Mouse (Mus musculus): Measurements from ENCODE around the gene Smad3. TPM values are rescaled to one million over a fixed set of nuclear protein-coding genes. Genes with fewer than 3 reads are reported as not detected.

Gene Smad3
- polyA plus RNA-seq, 1 experiment from 2014 or later = 9.7 TPM

DNA sequence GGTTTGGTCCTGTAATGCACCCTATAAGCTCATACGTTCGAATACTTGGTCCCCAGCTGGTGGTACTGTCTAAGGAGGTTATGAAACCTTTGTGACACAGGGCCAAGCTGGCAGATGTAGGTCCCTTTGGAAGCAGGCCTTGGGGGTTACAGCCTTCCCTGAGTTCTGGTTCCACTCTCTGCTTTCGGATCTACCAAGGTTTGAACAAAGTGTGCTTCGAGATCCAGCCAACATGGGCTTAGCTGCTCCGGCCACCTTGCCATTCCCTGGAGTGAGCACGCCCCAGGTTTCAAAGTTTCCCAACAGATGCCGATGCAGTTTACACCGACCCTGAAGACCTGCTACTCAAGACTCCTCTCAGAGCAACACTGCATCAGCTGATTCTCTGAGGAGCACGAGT is 99.4 kb downstream of the Smad3 start:
- Histone ChIP-seq H3K27ac (ENCODE audit: low read depth, low read length) (no peak overlapping the region), H3K27me3 (ENCODE audit: control insufficient read depth, insufficient read depth, low read length) (no peaks in the 10 kb centered on the region), H3K9ac (ENCODE audit: low read depth, low read length) (no peak overlapping the region), H3K4me1 (ENCODE audit: control insufficient read depth, insufficient read depth, low read length) (peaks cover 42% of the 10 kb centered on the region), H3K4me3 (ENCODE audit: low read depth, low read length) (no peak overlapping the region), H3K36me3 (ENCODE audit: control insufficient read depth, insufficient read depth, low read length) (peaks cover 11% of the 10 kb centered on the region), H3K9me3 (replicated peaks; ENCODE audit: control insufficient read depth, low read length) (no peaks in the 10 kb centered on the region), H3K4me2 (no peak overlapping the region)
- no peak for ATAC-seq (replicated peaks; ENCODE audit: insufficient number of reproducible peaks, low FRiP score, low TSS enrichment)
- WGBS (ENCODE audit: insufficient replicate concordance) = 86% methylated on average over 9 of the region's 9 CpGs

DNA sequence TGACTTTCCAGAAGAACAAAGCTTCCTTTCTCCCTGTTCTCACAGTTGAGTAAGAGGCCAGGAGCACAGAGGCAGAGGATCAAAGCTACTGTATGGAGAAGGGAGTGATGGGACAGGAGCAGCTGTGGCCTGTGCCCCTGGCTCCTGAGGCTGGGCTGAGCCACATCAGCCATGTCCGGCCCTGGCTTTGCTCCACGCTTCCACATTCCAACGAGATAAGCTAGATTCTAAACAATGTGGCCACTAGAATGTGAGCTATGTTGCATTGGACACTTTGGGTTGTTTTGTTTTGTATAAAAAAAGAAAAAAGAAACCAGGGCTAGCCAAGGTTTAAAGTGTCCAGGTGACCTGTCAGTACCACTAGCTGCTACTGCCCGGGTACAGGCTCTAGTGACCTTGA is 100.6 kb downstream of the Smad3 start:
- Histone ChIP-seq H3K36me3 (ENCODE audit: control insufficient read depth, insufficient read depth, low read length) (peaks cover 11% of the 10 kb centered on the region), H3K27ac (ENCODE audit: low read depth, low read length) (peak overlapping the region; percentile 32), H3K4me1 (ENCODE audit: control insufficient read depth, insufficient read depth, low read length) (peaks cover 39% of the 10 kb centered on the region), H3K4me2 (no peak overlapping the region; the same call in 1 of the 2 replicates), H3K27me3 (ENCODE audit: control insufficient read depth, insufficient read depth, low read length) (no peaks in the 10 kb centered on the region), H3K9me3 (replicated peaks; ENCODE audit: control insufficient read depth, low read length) (no peaks in the 10 kb centered on the region), H3K9ac (ENCODE audit: low read depth, low read length) (no peak overlapping the region), H3K4me3 (ENCODE audit: low read depth, low read length) (no peak overlapping the region)
- 24% methylated on average over 4 of the region's 4 CpGs for WGBS (ENCODE audit: insufficient replicate concordance)
- no peak for ATAC-seq (replicated peaks; ENCODE audit: insufficient number of reproducible peaks, low FRiP score, low TSS enrichment)

DNA sequence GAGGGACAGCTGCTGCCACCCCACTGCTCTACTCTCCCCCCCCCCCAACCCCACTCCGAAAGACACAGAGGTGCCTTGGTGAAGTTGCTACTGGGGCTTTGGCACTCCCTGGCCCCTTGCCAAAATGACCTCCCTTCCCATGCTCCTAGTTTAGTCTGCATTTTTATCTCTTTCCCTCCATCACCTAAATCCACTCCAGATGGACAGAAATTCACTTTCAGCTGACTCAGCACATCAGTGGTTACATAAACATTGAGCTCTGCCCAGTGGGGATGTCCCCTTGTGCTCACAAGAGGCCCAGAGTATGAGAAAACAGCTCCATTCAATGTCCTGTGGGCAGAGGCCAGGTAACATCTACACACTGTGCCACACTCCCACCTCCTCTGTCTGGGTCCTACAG is 102.7 kb downstream of the Smad3 start:
- ATAC-seq (replicated peaks; ENCODE audit: insufficient number of reproducible peaks, low FRiP score, low TSS enrichment) = no peak
- H3K27me3 ChIP-seq (ENCODE audit: control insufficient read depth, insufficient read depth, low read length) = no peaks in the 10 kb centered on the region
- peaks cover 39% of the 10 kb centered on the region for H3K4me1 ChIP-seq (ENCODE audit: control insufficient read depth, insufficient read depth, low read length)
- no peak overlapping the region for H3K4me2 ChIP-seq
- WGBS (ENCODE audit: insufficient replicate concordance) = 55% methylated on average over 1 of the region's 1 CpGs
- peaks cover 9% of the 10 kb centered on the region for H3K36me3 ChIP-seq (ENCODE audit: control insufficient read depth, insufficient read depth, low read length)
- H3K9me3 ChIP-seq (replicated peaks; ENCODE audit: control insufficient read depth, low read length) = no peaks in the 10 kb centered on the region
- no peak overlapping the region for H3K27ac ChIP-seq (ENCODE audit: low read depth, low read length)
- H3K4me3 ChIP-seq (ENCODE audit: low read depth, low read length) = no peak overlapping the region
- H3K9ac ChIP-seq (ENCODE audit: low read depth, low read length) = peak overlapping the region; percentile 28; the same call in 1 of the 2 replicates

DNA sequence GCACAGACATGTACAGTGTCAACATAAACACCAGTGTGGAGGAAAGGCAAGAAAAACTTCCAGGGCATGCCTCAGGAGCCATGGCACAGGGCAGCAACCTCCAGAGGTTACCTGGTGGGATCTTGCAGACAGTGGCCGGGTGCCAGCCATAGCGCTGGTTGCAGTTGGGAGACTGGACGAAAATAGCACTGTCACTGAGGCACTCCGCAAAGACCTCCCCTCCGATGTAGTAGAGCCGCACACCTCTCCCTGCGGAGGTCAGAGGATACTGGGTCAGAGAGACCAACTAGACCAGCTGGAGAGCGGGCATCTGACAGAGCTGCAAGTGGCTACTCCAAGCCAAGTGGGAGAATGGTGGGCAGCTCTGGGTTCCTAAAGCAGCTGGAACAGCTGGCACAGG is 103.2 kb downstream of the Smad3 start:
- no peak overlapping the region for H3K27ac ChIP-seq (ENCODE audit: low read depth, low read length)
- H3K4me1 ChIP-seq (ENCODE audit: control insufficient read depth, insufficient read depth, low read length) = peaks cover 39% of the 10 kb centered on the region

DNA sequence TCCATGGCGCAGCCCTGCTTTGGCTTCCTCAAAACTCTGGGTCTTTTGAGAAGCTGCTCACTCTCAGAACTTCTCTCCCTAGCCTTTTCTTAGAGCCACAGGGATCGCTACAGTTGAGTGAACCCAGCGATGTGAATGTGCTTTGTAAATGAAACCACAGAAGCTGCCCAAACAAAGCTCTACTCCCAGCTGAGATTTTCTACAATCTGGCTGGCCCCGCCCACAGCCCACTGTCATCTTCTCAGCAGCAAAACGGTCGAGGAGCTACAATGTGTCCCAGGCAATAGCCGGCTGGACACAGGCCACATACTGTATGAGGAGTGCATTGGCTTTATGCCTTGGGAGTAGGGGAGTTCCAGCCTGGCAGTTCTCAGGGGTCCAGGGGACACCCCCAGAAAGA is 104.1 kb downstream of the Smad3 start:
- no peak overlapping the region for H3K27ac ChIP-seq (ENCODE audit: low read depth, low read length)
- ATAC-seq (replicated peaks; ENCODE audit: insufficient number of reproducible peaks, low FRiP score, low TSS enrichment) = no peak
- H3K9me3 ChIP-seq (replicated peaks; ENCODE audit: control insufficient read depth, low read length) = no peaks in the 10 kb centered on the region
- WGBS (ENCODE audit: insufficient replicate concordance) = 55% methylated on average over 7 of the region's 7 CpGs
- H3K36me3 ChIP-seq (ENCODE audit: control insufficient read depth, insufficient read depth, low read length) = peaks cover 21% of the 10 kb centered on the region
- no peak overlapping the region for H3K4me2 ChIP-seq
- no peaks in the 10 kb centered on the region for H3K27me3 ChIP-seq (ENCODE audit: control insufficient read depth, insufficient read depth, low read length)
- H3K4me3 ChIP-seq (ENCODE audit: low read depth, low read length) = no peak overlapping the region
- H3K9ac ChIP-seq (ENCODE audit: low read depth, low read length) = no peak overlapping the region
- peaks cover 39% of the 10 kb centered on the region for H3K4me1 ChIP-seq (ENCODE audit: control insufficient read depth, insufficient read depth, low read length)

More for the DNA sequence above, 103.2 kb downstream of the Smad3 start:
- Histone ChIP-seq H3K36me3 (ENCODE audit: control insufficient read depth, insufficient read depth, low read length) (peaks cover 13% of the 10 kb centered on the region), H3K27me3 (ENCODE audit: control insufficient read depth, insufficient read depth, low read length) (no peaks in the 10 kb centered on the region), H3K9ac (ENCODE audit: low read depth, low read length) (no peak overlapping the region), H3K4me2 (no peak overlapping the region), H3K9me3 (replicated peaks; ENCODE audit: control insufficient read depth, low read length) (no peaks in the 10 kb centered on the region), H3K4me3 (ENCODE audit: low read depth, low read length) (no peak overlapping the region)
- no peak for ATAC-seq (replicated peaks; ENCODE audit: insufficient number of reproducible peaks, low FRiP score, low TSS enrichment)
- 60% methylated on average over 8 of the region's 8 CpGs for WGBS (ENCODE audit: insufficient replicate concordance)

DNA sequence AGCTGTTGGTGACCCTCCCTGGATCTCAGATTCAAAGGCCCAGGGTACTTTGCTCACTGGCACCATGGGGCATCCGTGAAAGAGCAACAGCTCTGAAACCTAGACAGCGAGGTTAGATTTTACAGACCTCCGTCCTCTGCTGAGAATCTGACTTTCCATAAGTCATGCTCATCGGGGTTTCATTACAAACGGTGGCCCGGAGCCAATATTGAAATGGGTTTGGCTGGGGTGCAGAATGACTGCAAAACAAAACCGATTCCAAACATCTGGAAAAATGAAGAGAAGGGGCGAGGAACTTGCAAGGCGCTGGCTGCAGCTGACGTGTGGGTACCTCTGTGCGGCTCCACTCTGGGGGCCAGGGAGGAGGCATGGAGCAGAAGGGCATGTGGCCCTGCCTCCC is 106.2 kb downstream of the Smad3 start:
- H3K27me3 ChIP-seq (ENCODE audit: control insufficient read depth, insufficient read depth, low read length) = no peaks in the 10 kb centered on the region
- H3K4me1 ChIP-seq (ENCODE audit: control insufficient read depth, insufficient read depth, low read length) = peaks cover 28% of the 10 kb centered on the region
- peaks cover 27% of the 10 kb centered on the region for H3K36me3 ChIP-seq (ENCODE audit: control insufficient read depth, insufficient read depth, low read length)
- H3K4me2 ChIP-seq = no peak overlapping the region
- 89% methylated on average over 11 of the region's 11 CpGs for WGBS (ENCODE audit: insufficient replicate concordance)
- no peak overlapping the region for H3K27ac ChIP-seq (ENCODE audit: low read depth, low read length)
- no peaks in the 10 kb centered on the region for H3K9me3 ChIP-seq (replicated peaks; ENCODE audit: control insufficient read depth, low read length)
- no peak overlapping the region for H3K9ac ChIP-seq (ENCODE audit: low read depth, low read length)
- no peak overlapping the region for H3K4me3 ChIP-seq (ENCODE audit: low read depth, low read length)
- ATAC-seq (replicated peaks; ENCODE audit: insufficient number of reproducible peaks, low FRiP score, low TSS enrichment) = no peak

DNA sequence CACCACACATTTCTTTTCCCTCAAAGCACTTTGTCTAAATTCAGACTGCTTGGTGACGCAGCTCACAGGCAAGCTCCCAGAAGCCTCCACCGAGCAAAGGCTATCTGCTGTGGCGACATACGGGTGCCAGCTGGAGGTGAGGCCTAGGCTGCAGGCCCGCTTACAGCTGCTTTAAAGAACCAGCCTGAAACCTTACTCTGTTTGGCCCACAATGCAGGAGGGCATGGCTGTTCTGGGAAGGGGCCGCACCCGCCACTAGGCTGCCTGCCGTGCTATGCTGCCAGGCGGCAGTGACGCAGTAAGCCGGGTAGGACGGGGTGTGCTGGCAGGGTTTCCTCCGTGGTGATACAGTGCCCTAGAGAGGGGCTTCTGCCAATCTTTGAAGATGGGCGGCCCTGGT is 106.9 kb downstream of the Smad3 start:
- Histone ChIP-seq H3K9ac (ENCODE audit: low read depth, low read length) (no peak overlapping the region), H3K36me3 (ENCODE audit: control insufficient read depth, insufficient read depth, low read length) (peaks cover 27% of the 10 kb centered on the region), H3K9me3 (replicated peaks; ENCODE audit: control insufficient read depth, low read length) (no peaks in the 10 kb centered on the region), H3K4me3 (ENCODE audit: low read depth, low read length) (no peak overlapping the region), H3K27me3 (ENCODE audit: control insufficient read depth, insufficient read depth, low read length) (no peaks in the 10 kb centered on the region), H3K4me2 (no peak overlapping the region), H3K27ac (ENCODE audit: low read depth, low read length) (no peak overlapping the region), H3K4me1 (ENCODE audit: control insufficient read depth, insufficient read depth, low read length) (peaks cover 23% of the 10 kb centered on the region)
- WGBS (ENCODE audit: insufficient replicate concordance) = 77% methylated on average over 14 of the region's 14 CpGs
- ATAC-seq (replicated peaks; ENCODE audit: insufficient number of reproducible peaks, low FRiP score, low TSS enrichment) = no peak

DNA sequence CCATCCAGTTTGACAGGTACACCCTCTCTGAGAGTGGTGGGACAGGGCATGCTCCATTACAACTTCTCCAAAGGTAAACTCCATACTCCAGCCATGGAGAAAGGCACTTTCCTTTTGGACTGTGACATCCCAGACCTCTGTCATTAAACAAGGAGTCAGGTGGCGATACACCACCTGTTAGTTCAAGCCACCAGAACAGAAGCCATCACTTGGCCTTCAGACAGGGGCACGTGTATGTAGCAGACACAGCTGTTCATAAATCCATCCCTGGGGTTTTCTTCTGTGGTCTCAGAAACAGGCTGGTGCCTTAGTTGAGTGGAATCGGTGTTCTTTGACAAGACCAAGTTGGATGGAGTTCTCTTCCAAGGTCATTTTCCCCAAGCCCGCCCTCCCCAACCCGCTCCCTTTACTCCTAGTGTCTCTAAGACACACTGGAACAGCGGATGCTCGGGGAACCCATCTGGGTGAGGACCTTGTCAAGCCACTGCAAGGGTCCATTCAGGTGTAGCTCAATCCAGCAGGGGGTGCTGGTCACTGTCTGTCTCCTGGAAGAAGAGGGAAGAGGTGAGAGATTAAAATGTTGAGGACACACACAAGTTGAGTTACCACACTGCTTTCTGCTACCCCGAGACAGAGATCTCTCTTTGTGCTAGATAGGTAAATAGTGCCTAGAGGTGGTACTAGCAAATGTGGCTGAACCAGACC is 107.8 kb downstream of the Smad3 start:
- no peak overlapping the region for H3K9ac ChIP-seq (ENCODE audit: low read depth, low read length)
- H3K4me3 ChIP-seq (ENCODE audit: low read depth, low read length) = no peak overlapping the region
- H3K9me3 ChIP-seq (replicated peaks; ENCODE audit: control insufficient read depth, low read length) = no peaks in the 10 kb centered on the region
- H3K4me1 ChIP-seq (ENCODE audit: control insufficient read depth, insufficient read depth, low read length) = peaks cover 14% of the 10 kb centered on the region
- H3K36me3 ChIP-seq (ENCODE audit: control insufficient read depth, insufficient read depth, low read length) = peaks cover 24% of the 10 kb centered on the region
- no peaks in the 10 kb centered on the region for H3K27me3 ChIP-seq (ENCODE audit: control insufficient read depth, insufficient read depth, low read length)
- no peak overlapping the region for H3K4me2 ChIP-seq
- no peak overlapping the region for H3K27ac ChIP-seq (ENCODE audit: low read depth, low read length)
- 82% methylated on average over 8 of the region's 8 CpGs for WGBS (ENCODE audit: insufficient replicate concordance)
- no peak for ATAC-seq (replicated peaks; ENCODE audit: insufficient number of reproducible peaks, low FRiP score, low TSS enrichment)

DNA sequence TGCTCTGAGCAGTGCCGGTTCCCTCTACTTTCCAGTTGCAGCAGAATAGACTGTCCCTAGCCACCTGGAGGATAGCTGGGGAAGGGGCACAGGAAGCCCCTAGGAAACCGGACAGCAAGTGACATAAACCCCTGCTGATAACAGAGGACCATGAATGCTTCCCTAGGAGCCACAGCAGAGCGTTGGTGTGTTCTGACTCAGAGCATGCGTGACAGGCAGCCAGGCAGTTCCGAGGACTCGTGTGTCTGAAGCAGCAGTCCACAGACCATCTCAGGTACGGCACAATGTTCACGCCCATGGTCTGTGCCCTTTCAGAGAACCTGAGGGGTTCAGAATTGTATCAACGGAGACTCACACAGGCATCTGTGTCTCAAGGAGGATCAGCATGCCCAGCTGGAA is 109.3 kb downstream of the Smad3 start:
- WGBS (ENCODE audit: insufficient replicate concordance) = 77% methylated on average over 9 of the region's 9 CpGs
- H3K4me1 ChIP-seq (ENCODE audit: control insufficient read depth, insufficient read depth, low read length) = peaks cover 4% of the 10 kb centered on the region; the same call in 1 of the 2 replicates
- H3K36me3 ChIP-seq (ENCODE audit: control insufficient read depth, insufficient read depth, low read length) = peaks cover 18% of the 10 kb centered on the region
- no peak for ATAC-seq (replicated peaks; ENCODE audit: insufficient number of reproducible peaks, low FRiP score, low TSS enrichment)
- H3K9me3 ChIP-seq (replicated peaks; ENCODE audit: control insufficient read depth, low read length) = no peaks in the 10 kb centered on the region
- no peak overlapping the region for H3K9ac ChIP-seq (ENCODE audit: low read depth, low read length)
- no peak overlapping the region for H3K27ac ChIP-seq (ENCODE audit: low read depth, low read length)
- no peak overlapping the region for H3K4me3 ChIP-seq (ENCODE audit: low read depth, low read length)
- no peaks in the 10 kb centered on the region for H3K27me3 ChIP-seq (ENCODE audit: control insufficient read depth, insufficient read depth, low read length)
- H3K4me2 ChIP-seq = no peak overlapping the region
